Mouse (Mus musculus) intestine, embryonic 15.5 days (tissue): ENCODE measurements around the gene Cacna1f. TPM values are rescaled to one million over a fixed set of nuclear protein-coding genes. Genes with fewer than 3 reads are reported as not detected.
A peak's percentile ranks its signal among the peaks of the same experiment; 100 is the strongest.

Experiments used
- ATAC-seq: fragments of 200-750 bp; cut with Nextera tagmentation; 2 replicates; pipeline ENCODE4 v1.8.0; 2017; ENCODE audit warnings: moderate TSS enrichment, moderate library complexity
- H3K27ac ChIP-seq: fragments of 300-500 bp; sonication (generic); 2 replicates; pipeline ENCODE4 v1.5.1; 2015; ENCODE audit warnings: mild to moderate bottlenecking, inconsistent platforms
- H3K27me3 ChIP-seq: fragments of 300-500 bp; sonication (generic); replicated peaks from 2 replicates; pipeline ENCODE4 v1.6.1; 2015; ENCODE audit warnings: inconsistent platforms
- H3K36me3 ChIP-seq: fragments of 300-500 bp; sonication (generic); 2 replicates; pipeline ENCODE4 v1.6.1; 2015; ENCODE audit warnings: inconsistent platforms
- H3K4me1 ChIP-seq: fragments of 300-500 bp; sonication (generic); replicated peaks from 2 replicates; pipeline ENCODE4 v1.6.1; 2015; ENCODE audit warnings: inconsistent platforms
- H3K4me2 ChIP-seq: fragments of 300-500 bp; sonication (generic); replicated peaks from 2 replicates; pipeline ENCODE4 v1.6.1; 2015; ENCODE audit warnings: mild to moderate bottlenecking, inconsistent platforms
- H3K4me3 ChIP-seq: fragments of 300-500 bp; sonication (generic); replicated peaks from 2 replicates; pipeline ENCODE4 v1.5.1; 2015; ENCODE audit warnings: inconsistent platforms
- H3K9ac ChIP-seq: fragments of 300-500 bp; sonication (generic); 2 replicates; pipeline ENCODE4 v1.6.1; 2015; ENCODE audit warnings: inconsistent platforms
- H3K9me3 ChIP-seq: fragments of 300-500 bp; sonication (generic); 2 replicates; pipeline ENCODE4 v1.6.1; 2016; ENCODE audit warnings: inconsistent platforms
- WGBS: fragments of 180-500 bp; shearing (Covaris S2); methylation state at CpG from one replicate; pipeline ENCODE4 v1.1.7; 2015; 5-methylcytosine and 5-hydroxymethylcytosine counted together
- polyA plus RNA-seq: library from polyadenylated mRNA; unstranded; fragments of >200 nt; fragmentation: Nextera tagmentation; extraction: Ambion mirVana; gene quantifications from 2 replicates; pipeline ENCODE4 v1.2.1, GENCODE M21; 2015

Cacna1f gene
- polyA plus RNA-seq, 1 experiment from 2014 or later, result not detected

DNA sequence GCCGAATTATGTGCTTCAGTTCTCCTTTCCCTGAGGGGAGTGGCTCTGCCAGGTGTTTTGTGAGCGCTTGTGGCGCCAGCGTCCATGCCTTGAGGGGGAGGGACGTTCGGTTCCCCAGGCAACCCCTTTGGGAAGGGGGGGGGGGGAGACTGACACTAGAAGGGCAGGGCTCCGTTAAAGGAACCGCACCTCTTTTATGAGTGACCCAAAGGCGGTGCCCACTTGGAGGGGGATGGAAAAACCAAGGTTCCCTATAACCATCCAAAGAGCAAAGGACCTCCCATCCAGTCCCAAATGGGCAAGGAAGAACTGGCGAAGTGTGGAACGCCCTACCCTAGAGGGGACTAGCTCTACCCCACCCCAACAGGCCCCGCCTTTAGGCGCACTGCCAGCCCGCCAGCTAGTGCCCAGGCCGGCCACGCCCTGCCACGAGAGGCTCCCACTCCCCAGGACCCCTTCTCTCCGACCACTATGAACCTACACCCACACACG is 63.6 kb downstream of the Cacna1f start:
- peak overlapping the region; percentile 79 for H3K27ac ChIP-seq
- no peaks in the 10 kb centered on the region for H3K4me1 ChIP-seq
- H3K9me3 ChIP-seq, result no peaks in the 10 kb centered on the region
- peak; percentile 77 for ATAC-seq
- 25% methylated on average over 19 of the region's 19 CpGs for WGBS
- peak overlapping the region; percentile 57 for H3K4me3 ChIP-seq
- H3K4me2 ChIP-seq, result peak overlapping the region; percentile 53
- no peaks in the 10 kb centered on the region for H3K36me3 ChIP-seq
- H3K9ac ChIP-seq, result peak overlapping the region; percentile 58
- H3K27me3 ChIP-seq, result no peaks in the 10 kb centered on the region

DNA sequence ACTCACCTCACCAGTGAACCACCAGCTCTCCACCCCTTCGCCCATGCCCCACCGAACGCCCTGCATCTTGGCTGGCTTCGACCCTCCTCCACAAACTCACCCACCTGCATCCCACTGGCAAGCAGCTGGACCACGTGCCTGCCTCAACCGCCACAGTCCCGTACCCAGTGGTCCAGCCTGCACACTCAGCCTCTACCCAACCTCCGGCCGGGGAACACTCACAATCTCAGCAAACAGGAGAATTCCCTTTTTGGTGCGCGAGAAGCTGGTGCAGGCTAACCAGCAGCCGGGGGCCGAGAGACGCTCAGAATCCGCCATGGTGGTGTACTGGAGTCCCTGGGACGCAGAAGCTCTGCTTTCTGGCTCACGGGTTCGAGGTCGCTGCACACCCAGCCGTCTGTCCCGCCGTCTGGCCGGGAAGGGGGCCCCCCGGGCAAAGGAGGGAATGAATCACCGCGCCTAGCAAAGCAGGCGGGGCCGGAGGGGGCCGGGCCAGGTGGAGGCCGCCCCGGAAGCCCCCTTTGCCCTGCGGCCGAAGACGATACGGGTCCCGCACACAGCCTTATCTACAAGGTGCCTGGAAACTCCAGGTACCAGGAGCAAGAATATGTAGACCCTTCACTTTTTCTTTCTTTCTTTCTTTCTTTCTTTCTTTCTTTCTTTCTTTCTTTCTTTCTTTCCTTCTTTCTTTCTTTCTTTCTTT is 64.2 kb downstream of the Cacna1f start, which contains the start of gene Plp2:
Gene Plp2, minus strand, starts transcription at position 470 of the 703 bp plus-strand sequence.
- Histone ChIP-seq H3K4me3 (peak within 1 kb of the TSS; percentile 57), H3K4me1 (no peaks in the 10 kb centered on the region), H3K36me3 (no peaks in the 10 kb centered on the region), H3K4me2 (peak within 1 kb of the TSS; percentile 53), H3K9me3 (no peaks in the 10 kb centered on the region), H3K27me3 (no peaks in the 10 kb centered on the region), H3K9ac (peak within 1 kb of the TSS; percentile 58), H3K27ac (peak within 1 kb of the TSS; percentile 79)
- WGBS, result 20% methylated on average over 36 of the region's 36 CpGs
- ATAC-seq, result peak; percentile 67

DNA sequence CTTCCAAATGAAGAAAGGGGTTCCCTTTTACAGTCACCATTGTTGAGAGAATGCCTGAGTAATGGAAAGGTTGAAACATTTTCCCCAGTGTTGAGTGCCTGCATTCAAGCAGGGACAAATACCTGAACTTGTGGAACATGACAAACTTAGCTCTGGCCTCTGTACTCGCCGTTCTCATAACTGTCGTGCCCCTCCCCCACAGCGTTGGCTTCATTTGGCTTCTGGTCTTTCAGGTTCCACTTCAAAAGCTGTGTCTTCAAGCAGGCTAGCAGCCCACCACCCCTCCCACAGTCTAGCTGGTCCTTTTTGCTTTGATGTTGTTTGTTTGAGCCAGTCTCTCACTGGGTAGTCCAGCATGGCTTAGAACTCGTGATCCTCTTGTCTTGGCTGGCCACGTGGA is 65.9 kb downstream of the Cacna1f start:
- Histone ChIP-seq H3K36me3 (no peaks in the 10 kb centered on the region), H3K4me1 (no peaks in the 10 kb centered on the region), H3K9ac (no peak overlapping the region), H3K27me3 (no peaks in the 10 kb centered on the region), H3K9me3 (no peaks in the 10 kb centered on the region), H3K27ac (no peak overlapping the region), H3K4me2 (no peak overlapping the region), H3K4me3 (no peak overlapping the region)
- no peak for ATAC-seq
- WGBS, result 42% methylated on average over 6 of the region's 6 CpGs

DNA sequence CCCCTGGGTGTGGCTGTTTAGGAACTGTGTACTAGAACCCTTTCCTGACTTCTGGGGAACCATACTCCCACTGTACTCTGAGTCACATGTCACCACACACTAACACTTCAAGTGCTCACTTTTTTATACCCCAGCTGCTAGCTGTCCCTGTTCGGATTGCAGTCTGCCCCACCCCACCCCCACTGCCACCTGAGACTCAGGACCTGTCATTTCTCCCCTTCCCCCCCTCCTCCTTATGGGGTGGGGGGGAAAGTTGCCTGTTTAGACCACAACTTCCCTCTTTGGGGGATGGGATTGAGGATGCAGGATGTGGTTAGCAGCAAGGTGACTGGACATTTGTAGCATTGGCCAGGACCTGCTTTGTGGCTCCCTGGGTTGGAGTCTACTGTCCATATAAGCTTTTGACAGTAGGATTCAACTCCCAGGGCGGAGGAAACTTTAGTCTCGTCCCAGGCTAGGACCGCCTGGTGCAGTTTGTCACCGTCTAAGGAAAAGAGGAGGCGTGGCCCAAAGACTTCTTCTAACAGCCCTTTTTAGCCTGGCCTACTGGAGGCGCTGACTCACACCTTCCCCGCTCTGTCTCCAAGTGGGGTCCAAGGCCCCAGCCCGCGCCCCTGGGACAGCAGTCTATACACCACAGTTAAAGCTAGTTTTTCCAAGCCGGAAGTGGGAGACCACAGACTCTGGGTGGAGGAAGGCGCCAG is 66.8 kb downstream of the Cacna1f start:
- Histone ChIP-seq H3K36me3 (no peaks in the 10 kb centered on the region), H3K27ac (peak overlapping the region; percentile 66), H3K9me3 (no peaks in the 10 kb centered on the region), H3K4me3 (0 out of 2 replicates have a peak overlapping the region, but pooled peaks have one; percentile 28), H3K4me2 (peak overlapping the region; percentile 58), H3K4me1 (no peaks in the 10 kb centered on the region), H3K27me3 (no peaks in the 10 kb centered on the region), H3K9ac (0 out of 2 replicates have a peak overlapping the region, but pooled peaks have one; percentile 28)
- ATAC-seq, result peak; percentile 27
- WGBS, result 33% methylated on average over 12 of the region's 12 CpGs

DNA sequence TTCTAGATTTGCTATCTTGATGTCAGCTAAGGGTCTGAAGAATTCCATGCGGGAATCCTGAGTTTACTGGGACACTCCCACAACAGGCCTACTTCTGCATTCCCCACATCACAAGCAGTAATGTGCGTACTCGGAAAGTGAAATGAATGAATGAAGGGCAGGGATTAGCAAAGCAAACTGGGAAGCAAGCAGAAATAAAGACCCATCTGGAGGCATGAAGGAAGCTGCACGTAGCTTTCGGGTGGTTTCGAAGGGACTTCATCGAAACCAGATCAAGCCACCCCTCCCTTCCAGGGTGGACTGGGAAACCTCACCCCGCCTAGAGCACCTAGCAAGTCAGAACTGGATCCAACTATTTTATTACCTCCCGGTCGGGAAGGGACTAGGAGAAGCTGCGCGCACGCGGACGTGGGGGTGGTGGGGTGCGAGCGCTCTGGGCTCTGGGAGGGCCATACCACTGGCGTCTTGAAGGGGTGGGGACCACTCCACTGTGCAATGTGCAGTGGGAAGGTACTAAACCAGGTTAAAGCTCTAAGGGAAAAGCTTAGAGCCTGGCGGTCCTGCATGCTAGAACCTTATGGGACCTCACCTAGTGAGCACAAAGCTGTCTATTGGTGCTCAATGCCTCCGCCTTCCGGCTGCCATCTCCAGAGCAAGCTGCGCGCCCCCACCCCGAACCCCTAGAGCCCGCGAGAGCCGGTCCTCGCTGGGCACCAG is 67.6 kb downstream of the Cacna1f start:
- no peaks in the 10 kb centered on the region for H3K36me3 ChIP-seq
- H3K4me2 ChIP-seq, result peak overlapping the region; percentile 58
- H3K9me3 ChIP-seq, result no peaks in the 10 kb centered on the region
- peak overlapping the region; percentile 66 for H3K27ac ChIP-seq
- peak overlapping the region; percentile 28 for H3K4me3 ChIP-seq
- WGBS, result 27% methylated on average over 28 of the region's 28 CpGs
- H3K27me3 ChIP-seq, result no peaks in the 10 kb centered on the region
- no peaks in the 10 kb centered on the region for H3K4me1 ChIP-seq
- ATAC-seq, result peak; percentile 37
- H3K9ac ChIP-seq, result peak overlapping the region; percentile 28

GRCm38 (mm10) chrX:7675001-7675380 is 68.1 kb downstream of the Cacna1f start:
- 34% methylated on average over 10 of the region's 10 CpGs for WGBS
- Histone ChIP-seq H3K4me1 (no peaks in the 10 kb centered on the region), H3K27ac (peak overlapping the region; percentile 66), H3K4me3 (peak overlapping the region; percentile 28), H3K36me3 (no peaks in the 10 kb centered on the region), H3K4me2 (peak overlapping the region; percentile 58), H3K9me3 (no peaks in the 10 kb centered on the region), H3K27me3 (no peaks in the 10 kb centered on the region), H3K9ac (peak overlapping the region; percentile 28)
- ATAC-seq, result peak; percentile 1; the same call in 1 of the 2 replicates

DNA sequence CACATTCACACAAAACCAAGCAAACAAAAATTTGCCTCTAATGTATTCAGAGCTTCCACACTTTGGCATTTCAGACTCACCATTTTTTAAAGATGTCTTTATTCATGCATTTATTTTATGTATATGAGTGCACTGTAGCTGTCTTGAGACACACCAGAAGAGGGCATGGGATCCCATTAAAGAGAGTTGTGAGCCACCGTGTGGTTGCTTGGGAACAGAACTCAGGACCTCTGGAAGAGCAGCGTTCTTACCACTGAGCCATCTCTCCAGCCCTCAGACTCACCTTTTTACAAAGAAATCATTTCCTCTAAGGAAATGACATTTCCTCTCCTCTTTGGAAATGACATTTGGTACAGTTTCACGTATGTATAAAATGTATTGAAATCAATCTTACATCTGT is 72.1 kb downstream of the Cacna1f start:
- Histone ChIP-seq H3K36me3 (no peaks in the 10 kb centered on the region), H3K9ac (no peak overlapping the region), H3K4me2 (no peak overlapping the region), H3K27me3 (no peaks in the 10 kb centered on the region), H3K27ac (no peak overlapping the region), H3K4me3 (no peak overlapping the region), H3K4me1 (no peaks in the 10 kb centered on the region), H3K9me3 (no peaks in the 10 kb centered on the region)
- WGBS, result 42% methylated on average over 3 of the region's 3 CpGs
- ATAC-seq, result no peak

- Histone ChIP-seq H3K4me1 (no peaks in the 10 kb centered on the region), H3K36me3 (no peaks in the 10 kb centered on the region), H3K27me3 (no peaks in the 10 kb centered on the region), H3K4me3 (peak overlapping the region; percentile 25), H3K9me3 (no peaks in the 10 kb centered on the region), H3K4me2 (peak overlapping the region; percentile 64), H3K27ac (no peak overlapping the region), H3K9ac (0 out of 2 replicates have a peak overlapping the region, but pooled peaks have one; percentile 26)
- 15% methylated on average over 27 of the region's 27 CpGs for WGBS
- ATAC-seq, result peak; percentile 96
Observed at GRCm38 (mm10) chrX:7679405-7680056, 72.6 kb downstream of the Cacna1f start.

- ATAC-seq, result no peak
Observed at GRCm38 (mm10) chrX:7680057-7680412, 73.2 kb downstream of the Cacna1f start.

DNA sequence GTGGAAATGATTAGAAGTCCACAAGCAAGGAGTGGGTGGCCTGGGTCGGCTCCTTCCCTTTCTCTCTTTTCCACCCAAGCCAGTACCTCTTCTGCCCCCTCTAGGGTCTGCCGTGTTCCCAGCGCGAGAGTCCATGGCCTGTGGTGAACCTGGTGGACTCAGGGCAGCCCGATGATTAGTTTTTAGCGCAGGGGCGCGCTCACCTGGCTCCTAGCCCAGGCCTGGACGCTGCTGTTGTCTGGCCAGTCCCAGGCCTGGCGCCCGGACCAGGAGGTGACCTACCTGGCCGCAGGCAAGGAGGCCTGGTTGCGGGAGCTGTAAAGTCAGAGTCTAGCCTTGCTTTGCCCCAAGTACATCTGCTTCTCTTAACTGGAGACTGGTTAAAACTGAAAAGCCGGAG is 74.0 kb downstream of the Cacna1f start, which contains the start of gene Magix:
Gene Magix, minus strand, starts transcription at position 388 of the 400 bp plus-strand sequence.
- peak within 1 kb of the TSS; percentile 64 for H3K4me2 ChIP-seq
- ATAC-seq, result no peak
- no peaks in the 10 kb centered on the region for H3K9me3 ChIP-seq
- 0 out of 2 replicates have a peak within 1 kb of the TSS, but pooled peaks have one; percentile 26 for H3K9ac ChIP-seq
- peak within 1 kb of the TSS; percentile 25 for H3K4me3 ChIP-seq
- H3K4me1 ChIP-seq, result no peaks in the 10 kb centered on the region
- 63% methylated on average over 14 of the region's 14 CpGs for whole genome bisulfite sequencing
- no peaks in the 10 kb centered on the region for H3K27me3 ChIP-seq
- H3K27ac ChIP-seq, result no peak within 1 kb of the TSS
- no peaks in the 10 kb centered on the region for H3K36me3 ChIP-seq

More at GRCm38 (mm10) chrX:7680057-7680412, 73.2 kb downstream of the Cacna1f start:
- Histone ChIP-seq H3K27me3 (no peaks in the 10 kb centered on the region), H3K4me1 (no peaks in the 10 kb centered on the region), H3K9me3 (no peaks in the 10 kb centered on the region), H3K4me3 (peak overlapping the region; percentile 25), H3K36me3 (no peaks in the 10 kb centered on the region), H3K9ac (0 out of 2 replicates have a peak overlapping the region, but pooled peaks have one; percentile 26), H3K4me2 (peak overlapping the region; percentile 64), H3K27ac (no peak overlapping the region)
- WGBS, result 23% methylated on average over 12 of the region's 12 CpGs
